Mouse (Mus musculus) CH12F3 (cell line): ENCODE measurements around the gene Ngf.

Experiments used
- in situ Hi-C: fragments of 300-500 bp; cut with MboI; formaldehyde crosslinking; loops from 2 replicates; pipeline ENCODE4 v1.14.3; 2020; ENCODE audit warnings: low sequenced_read_pairs

Ngf gene

DNA sequence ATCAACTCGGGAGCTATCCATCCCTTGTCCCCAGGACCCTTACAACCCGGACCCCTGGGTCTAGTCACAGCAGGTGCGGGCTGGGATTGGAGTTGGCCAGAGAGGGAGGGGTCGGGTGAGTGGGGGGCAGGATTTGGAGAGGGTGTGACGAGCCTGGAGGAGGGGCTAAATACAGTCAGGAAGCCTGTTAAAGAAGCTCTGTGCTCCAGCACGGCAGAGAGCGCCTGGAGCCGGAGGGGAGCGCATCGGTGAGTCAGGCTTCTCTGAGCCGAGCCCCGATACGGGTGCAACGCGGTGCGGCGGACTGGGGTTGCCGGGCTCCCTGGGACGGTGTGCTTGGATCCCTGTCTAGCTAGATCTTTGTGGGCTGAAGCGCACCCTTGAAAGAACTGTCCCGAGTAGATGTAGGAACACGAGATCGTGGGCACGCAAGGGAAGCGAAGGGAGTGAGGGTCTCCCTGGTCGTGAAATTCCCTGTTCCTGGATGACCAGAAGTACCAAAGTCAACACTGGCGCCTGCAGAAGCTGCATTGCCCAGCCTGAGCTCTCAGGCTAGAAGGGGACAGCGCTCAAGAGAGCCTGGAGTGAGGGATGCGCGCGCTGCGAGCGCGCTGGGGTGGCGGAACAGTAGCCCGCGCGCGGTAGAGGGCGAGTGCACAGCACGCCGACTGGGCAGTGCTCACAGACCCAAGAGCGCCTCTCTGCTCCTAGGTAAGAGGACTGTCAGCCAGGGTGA lies at the start of gene Ngf:
Ngf (plus strand) TSS at position 207 of the 736 bp plus-strand sequence.
- in situ Hi-C loops: no loop called here

DNA sequence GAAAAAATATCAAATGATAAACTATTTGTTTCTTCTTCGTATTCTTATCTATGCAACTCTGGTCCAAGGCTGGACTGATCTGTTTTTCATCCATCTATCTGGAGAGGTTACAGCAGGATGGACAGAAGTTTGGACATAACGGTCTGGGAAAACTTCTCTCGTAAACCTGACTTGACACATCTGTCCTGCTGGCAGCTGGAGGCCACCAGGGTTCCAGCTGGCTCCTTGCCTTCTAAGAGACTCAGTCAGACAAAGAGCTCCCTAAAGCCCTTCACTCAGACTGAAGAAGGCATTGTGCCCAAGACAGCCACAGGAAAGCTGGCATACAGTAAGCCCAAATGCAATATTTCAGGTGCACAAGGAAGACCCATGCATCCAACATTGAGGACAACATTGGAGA lies 24.2 kb upstream of the Ngf start:
- in situ Hi-C loops: no loop called here

DNA sequence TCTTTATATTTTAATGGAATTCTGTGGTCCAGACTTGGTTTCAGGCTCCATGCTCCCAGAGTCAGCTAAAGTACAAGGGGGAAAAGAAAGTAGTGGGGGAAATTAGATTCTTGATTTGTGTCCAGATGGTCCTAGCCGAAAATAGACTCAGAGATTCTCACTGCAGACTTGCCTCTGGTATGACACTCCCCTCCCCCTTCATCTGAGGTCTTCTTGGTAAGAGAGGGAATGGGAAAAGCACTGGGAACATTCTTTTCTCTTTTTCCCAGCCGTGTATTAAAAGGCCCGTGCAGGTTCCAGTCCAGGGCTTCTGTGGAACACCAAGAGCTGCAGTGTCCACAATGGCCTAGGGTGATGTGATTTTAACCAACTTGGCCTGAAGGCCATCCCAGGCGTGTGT lies 23.0 kb upstream of the Ngf start:
- in situ Hi-C loops: no loop called here

- in situ Hi-C loops: no loop called here
Measured at GRCm38 (mm10) chr3:102454566-102454965, 15.2 kb upstream of the Ngf start.

DNA sequence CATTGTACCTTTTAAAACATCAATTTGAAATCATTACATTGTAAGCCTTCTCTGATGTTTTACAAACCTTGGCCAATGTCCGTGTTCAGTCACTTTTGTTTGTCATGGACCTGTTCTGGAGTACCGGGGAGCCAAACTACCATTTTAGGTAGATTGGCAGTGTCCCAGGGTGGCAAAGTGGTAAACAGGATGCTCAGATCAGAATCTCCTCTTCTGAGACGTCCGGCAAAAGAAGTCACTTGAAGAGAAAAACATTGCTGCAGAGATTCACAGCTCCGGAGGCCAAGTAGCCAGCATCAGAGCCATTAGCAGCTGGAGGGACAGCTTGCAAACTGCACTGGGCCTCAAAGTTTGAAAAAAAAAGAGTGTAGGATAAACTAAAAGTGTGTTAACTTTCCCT lies 9.2 kb upstream of the Ngf start:
- in situ Hi-C loops: no loop called here

DNA sequence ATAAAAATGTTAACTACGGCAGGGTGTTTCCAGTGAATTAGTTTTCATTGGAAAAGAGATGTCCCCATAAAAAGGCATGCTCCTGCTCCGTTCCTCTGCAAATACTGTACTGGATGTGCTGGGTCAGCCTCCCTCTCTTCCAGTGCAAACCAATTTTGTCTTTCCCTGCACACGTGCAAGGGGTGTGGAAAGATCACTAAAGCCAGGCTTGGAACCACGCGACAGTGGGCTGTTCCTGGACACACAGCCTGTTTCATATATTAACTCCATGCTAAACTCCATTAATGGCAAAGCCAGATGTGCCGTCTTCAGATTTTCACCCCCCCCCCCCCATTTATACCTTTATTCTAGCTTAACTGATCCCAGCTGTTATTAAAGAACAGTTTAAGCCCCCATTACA lies 8.7 kb upstream of the Ngf start:
- in situ Hi-C loops: no loop called here

GRCm38 (mm10) chr3:102462703-102463336 lies 6.9 kb upstream of the Ngf start:
- in situ Hi-C loops: no loop called here

GRCm38 (mm10) chr3:102463339-102463738 lies 6.4 kb upstream of the Ngf start:
- in situ Hi-C loops: no loop called here

GRCm38 (mm10) chr3:102466587-102466986 lies 3.1 kb upstream of the Ngf start:
- in situ Hi-C loops: no loop called here

DNA sequence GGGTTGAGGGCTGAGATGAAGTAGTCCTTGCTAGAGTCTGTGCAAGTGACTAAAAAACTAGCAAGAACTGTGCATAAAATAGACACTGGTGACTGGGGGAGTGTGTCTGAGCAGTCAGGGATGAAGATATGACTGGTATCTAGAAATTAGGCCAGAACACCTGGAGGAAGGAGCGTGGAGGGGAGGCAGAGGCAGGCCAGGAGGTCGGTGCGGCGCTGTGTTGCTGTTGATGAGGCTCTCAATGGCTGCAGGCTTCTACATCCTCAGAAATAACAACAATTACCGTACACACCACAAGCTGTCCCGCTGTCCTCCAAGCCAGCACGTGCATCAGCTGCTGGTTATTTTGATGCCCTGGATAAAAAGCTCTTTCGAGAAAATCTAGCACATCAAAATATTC lies 2.6 kb upstream of the Ngf start:
- in situ Hi-C loops: no loop called here

DNA sequence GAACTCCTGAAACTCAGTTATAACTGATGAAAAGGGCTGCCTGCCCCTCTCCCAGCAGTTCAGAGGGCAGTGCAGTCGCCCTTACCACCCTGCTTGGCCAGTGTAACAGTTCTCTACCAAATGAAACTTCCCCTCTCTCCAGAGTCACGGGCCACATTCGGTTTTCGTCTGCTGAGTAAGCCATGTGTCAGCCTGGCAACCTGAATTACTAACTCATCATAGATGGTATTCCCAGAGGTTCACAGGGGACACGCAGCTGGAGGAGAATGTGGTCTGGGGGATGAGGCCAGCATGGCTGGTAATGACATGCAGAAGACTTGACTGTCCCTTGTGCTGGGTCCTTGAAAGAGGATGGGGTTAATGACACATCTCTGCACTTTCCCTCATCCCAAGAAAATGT lies 1.5 kb downstream of the Ngf start:
- in situ Hi-C loops: no loop called here

DNA sequence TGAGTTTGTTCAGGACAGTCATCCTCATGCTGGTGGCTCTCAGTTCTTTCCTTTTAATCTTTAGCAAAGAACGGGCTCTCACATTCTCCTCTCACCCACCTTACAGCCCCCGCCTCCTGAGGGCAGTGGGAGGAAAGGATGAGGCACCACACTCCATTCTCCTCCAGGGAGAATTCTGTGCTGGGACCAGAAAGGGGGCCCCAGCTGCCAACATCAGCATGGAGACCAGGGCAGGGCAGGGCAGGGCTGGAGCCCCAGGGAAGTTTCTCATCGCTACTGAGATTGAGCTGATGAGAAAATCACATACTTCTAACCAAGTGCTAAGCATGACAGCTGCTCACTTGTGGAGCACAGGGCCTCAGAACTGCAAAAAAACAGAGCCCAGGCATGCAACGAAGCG lies 2.1 kb downstream of the Ngf start:
- in situ Hi-C loops: no loop called here

- in situ Hi-C loops: no loop called here
Measured at GRCm38 (mm10) chr3:102474275-102475155, 4.8 kb downstream of the Ngf start.

GRCm38 (mm10) chr3:102477917-102478694 lies 8.4 kb downstream of the Ngf start:
- in situ Hi-C loops: no loop called here

DNA sequence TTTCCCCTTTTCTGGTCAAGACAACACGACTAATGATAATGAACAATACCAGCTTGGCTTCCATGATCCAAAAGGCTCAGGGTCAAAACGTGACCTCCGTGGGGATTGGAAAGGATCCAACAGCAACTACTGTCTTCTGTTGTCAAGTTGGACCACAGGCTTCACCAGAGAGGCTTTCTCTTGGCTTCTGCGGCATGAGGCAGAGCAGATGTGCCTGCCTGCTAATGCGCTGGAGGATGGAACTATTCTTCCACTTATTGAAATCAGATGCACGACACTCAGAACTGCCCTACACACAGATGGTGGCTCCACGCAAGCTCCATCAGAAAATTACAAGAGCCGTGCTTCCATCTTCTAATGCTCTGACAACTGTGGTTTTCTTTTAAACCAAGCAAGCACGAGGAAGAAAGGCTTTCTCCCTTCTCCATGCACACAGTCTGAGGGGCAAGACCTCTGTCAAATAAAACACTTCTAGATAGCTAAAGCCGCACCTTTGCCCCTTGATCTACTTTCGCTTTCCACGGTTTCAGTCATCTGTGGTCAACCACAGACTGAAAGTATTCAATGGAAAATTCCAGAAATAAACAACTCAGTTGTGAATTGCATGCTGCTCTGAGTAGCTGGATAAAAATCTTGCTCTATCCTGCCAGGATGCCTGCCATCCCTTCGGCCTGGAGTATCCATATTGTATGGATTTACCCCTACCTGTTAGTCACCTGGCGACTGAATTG lies 20.8 kb downstream of the Ngf start:
- in situ Hi-C loops: no loop called here

GRCm38 (mm10) chr3:102498113-102498512 lies 28.4 kb downstream of the Ngf start:
- in situ Hi-C loops: no loop called here

GRCm38 (mm10) chr3:102498931-102499330 lies 29.2 kb downstream of the Ngf start:
- in situ Hi-C loops: no loop called here

DNA sequence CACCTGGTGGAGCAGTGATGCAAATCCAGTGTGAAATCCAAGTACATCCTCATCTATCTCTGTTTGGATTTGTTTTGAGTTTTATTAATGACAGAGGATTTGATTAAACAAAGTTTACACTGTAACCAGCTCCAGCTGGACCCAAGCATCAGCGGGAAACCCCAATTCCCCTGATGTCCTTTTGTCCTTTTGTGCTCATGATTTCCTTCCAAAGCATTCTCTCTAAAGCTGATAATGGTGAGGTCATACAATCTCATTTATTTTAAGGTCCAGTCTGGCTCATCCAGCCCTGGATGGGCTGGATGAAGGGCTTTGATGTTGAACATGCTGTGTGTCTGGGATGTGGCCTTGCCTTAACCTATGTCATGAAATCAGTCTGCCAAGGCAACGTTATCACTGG lies 30.3 kb downstream of the Ngf start:
- in situ Hi-C loops: no loop called here

GRCm38 (mm10) chr3:102501186-102501585 lies 31.5 kb downstream of the Ngf start:
- in situ Hi-C loops: no loop called here

- in situ Hi-C loops: no loop called here
Measured at GRCm38 (mm10) chr3:102505129-102505528, 35.4 kb downstream of the Ngf start.
